Mouse (Mus musculus) forebrain, postnatal 0 days (tissue): ENCODE data around the gene Zfp239. TPM values are rescaled to one million over a fixed set of nuclear protein-coding genes. Genes with fewer than 3 reads are reported as not detected.
A peak's percentile ranks its signal among the peaks of the same experiment; 100 is the strongest.

Experiments used
- ATAC-seq: fragments of 200-750 bp; cut with Nextera tagmentation; 2 replicates; pipeline ENCODE4 v1.8.0; 2017; ENCODE audit warnings: mild to moderate bottlenecking, moderate library complexity
- DNase-seq: peaks from one replicate; pipeline ENCODE4 v3.0.0-alpha.2; 2015
- H3K27ac ChIP-seq: fragments of 300-500 bp; sonication (generic); 2 replicates; pipeline ENCODE4 v1.5.1; 2014; ENCODE audit warnings: low read depth, mild to moderate bottlenecking, antibody characterized with exemption, low read length, moderate library complexity, mixed read lengths
- H3K27me3 ChIP-seq: fragments of 300-500 bp; sonication (generic); 2 replicates; pipeline ENCODE4 v1.6.1; 2014; ENCODE audit warnings: mild to moderate bottlenecking, low read length, mixed read lengths; ENCODE audit not compliant: insufficient read depth
- H3K36me3 ChIP-seq: fragments of 300-500 bp; sonication (generic); 2 replicates; pipeline ENCODE4 v1.6.1; 2014; ENCODE audit warnings: mild to moderate bottlenecking, moderate library complexity; ENCODE audit not compliant: insufficient read depth
- H3K4me1 ChIP-seq: fragments of 300-500 bp; sonication (generic); 2 replicates; pipeline ENCODE4 v1.6.1; 2014; ENCODE audit warnings: antibody characterized with exemption; ENCODE audit not compliant: insufficient read depth
- H3K4me2 ChIP-seq: fragments of 300-500 bp; sonication (generic); 2 replicates; pipeline ENCODE4 v1.6.1; 2014; ENCODE audit warnings: low read depth, mild to moderate bottlenecking, moderate library complexity
- H3K4me3 ChIP-seq: fragments of 300-500 bp; sonication (generic); 2 replicates; pipeline ENCODE4 v1.5.1; 2014; ENCODE audit warnings: low read depth, low read length, mixed read lengths
- H3K9ac ChIP-seq: fragments of 300-500 bp; sonication (generic); 2 replicates; pipeline ENCODE4 v1.6.1; 2014; ENCODE audit warnings: mild to moderate bottlenecking
- H3K9me3 ChIP-seq: fragments of 300-500 bp; sonication (generic); 2 replicates; pipeline ENCODE4 v1.6.1; 2016; ENCODE audit warnings: low read length
- CTCF ChIP-seq: sonication (generic); IDR thresholded peaks from 2 replicates; pipeline ENCODE4 v1.5.1; 2016; ENCODE audit warnings: antibody characterized with exemption, control low read depth, low read depth
- WGBS: fragments of 180-500 bp; shearing (Covaris S2); extraction: QIAGEN DNeasy Blood & Tissue Kit; methylation state at CpG from one replicate; pipeline ENCODE4 v1.1.7; 2014; 5-methylcytosine and 5-hydroxymethylcytosine counted together
- polyA plus RNA-seq: library from polyadenylated mRNA; unstranded; fragments of >200 nt; fragmentation: Nextera tagmentation; extraction: Ambion mirVana; gene quantifications from 2 replicates; pipeline ENCODE4 v1.2.1, GENCODE M21; 2015
- total RNA-seq: library from RNA; depleted of rRNA; stranded (reverse); fragments of >200 nt; gene quantifications from 2 replicates; pipeline ENCODE4 v1.2.3, GENCODE M21; 2014

Gene Zfp239
- total and polyA plus RNA-seq, 2 experiments from 2014 or later = 16.2 to 24.2 TPM

DNA sequence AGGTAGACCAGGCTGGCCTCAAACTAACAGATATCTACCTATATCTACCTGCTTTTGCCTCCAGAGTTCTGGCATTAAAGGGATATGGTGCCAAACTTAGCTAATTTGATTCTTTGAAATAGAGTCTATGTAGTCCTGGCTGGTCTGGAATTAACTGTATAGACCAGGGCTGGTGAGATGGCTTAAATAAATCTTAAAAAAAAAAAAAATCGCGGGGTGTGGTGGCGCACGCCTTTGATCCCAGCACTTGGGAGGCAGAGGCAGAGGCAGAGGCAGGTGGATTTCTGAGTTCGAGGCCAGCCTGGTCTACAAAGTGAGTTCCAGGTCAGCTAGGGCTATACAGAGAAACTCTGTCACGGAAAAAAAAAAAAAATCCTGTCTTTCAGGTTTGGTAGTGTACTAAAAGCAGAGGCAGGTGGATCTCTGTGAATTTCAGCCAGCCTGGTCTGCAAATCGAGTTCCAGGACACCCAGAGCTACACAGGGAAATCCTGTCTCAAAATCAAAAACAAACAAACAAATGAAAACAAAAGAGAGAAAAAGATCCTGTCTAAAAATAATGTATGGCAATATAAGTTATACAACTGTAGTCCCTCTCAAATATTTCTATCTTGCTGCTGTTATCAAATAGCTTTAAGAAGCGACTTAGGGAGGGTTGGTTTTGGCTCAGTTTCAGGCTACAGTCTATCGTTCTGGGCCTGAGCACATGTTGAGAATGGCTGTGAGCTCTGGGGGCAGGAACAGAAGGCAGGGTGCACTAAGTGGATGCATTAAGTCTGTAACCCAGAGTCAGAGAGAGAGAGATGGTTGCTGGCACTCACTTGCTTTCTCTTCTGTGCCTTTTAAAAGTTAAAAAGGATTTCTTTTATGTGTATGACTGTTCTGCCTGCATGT, 39.9 kb downstream of the Zfp239 start:
- H3K4me2 ChIP-seq = no peak overlapping the region
- no peak for ATAC-seq
- H3K4me1 ChIP-seq = no peaks in the 10 kb centered on the region
- TF ChIP-seq CTCF = no peak
- H3K9me3 ChIP-seq = no peaks in the 10 kb centered on the region
- H3K9ac ChIP-seq = no peak overlapping the region
- DNase-seq = no peak
- 68% methylated on average over 9 of the region's 9 CpGs for WGBS
- no peaks in the 10 kb centered on the region for H3K36me3 ChIP-seq
- no peaks in the 10 kb centered on the region for H3K27me3 ChIP-seq
- no peak overlapping the region for H3K4me3 ChIP-seq
- H3K27ac ChIP-seq = no peak overlapping the region

DNA sequence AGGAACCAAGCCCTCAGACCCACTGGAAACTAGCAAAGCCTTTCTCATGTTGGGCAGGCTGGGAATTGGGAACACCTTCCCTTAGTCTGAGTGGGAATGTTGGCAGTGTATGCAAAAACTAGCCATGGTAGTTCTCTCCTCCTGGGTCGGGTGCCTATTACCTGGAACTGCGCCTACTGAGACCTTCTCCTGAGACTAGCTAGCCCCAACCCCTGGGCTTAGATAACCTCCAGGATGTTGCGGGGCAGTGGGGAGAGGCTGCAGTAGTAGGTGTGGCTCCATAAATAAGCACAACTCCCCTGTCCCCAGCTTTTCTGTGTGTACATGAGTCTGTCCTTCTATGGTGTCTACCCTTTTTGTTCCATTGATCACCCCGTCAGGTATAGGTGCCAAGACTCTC, 40.7 kb downstream of the Zfp239 start:
- no peak for TF ChIP-seq CTCF
- Histone ChIP-seq H3K4me1 (no peaks in the 10 kb centered on the region), H3K4me3 (no peak overlapping the region), H3K27me3 (no peaks in the 10 kb centered on the region), H3K36me3 (no peaks in the 10 kb centered on the region), H3K9ac (no peak overlapping the region), H3K27ac (no peak overlapping the region), H3K4me2 (no peak overlapping the region), H3K9me3 (no peaks in the 10 kb centered on the region)
- 73% methylated on average over 4 of the region's 4 CpGs for WGBS
- ATAC-seq (no peak), DNase-seq (no peak)

DNA sequence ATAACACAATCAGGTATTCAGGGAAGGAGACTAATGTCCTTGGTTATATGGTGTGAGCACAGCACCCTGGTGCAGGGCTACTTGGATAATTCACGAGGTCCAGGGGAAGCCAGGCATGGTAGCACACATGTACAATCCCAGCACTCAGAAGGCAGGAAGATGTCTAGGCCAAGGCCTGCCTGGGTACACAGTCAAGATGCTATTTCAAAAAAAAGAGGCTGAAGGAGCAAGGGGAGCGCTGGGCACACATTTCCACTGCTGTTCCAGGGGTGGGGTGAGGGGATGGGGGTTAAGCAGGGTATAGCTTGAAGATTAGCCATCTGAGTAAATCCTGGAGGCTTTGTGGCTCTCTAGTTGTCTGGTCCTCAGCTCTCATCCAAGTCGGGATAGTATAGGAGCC, 41.9 kb downstream of the Zfp239 start:
- WGBS = 71% methylated on average over 3 of the region's 3 CpGs
- no peaks in the 10 kb centered on the region for H3K9me3 ChIP-seq
- ATAC-seq = no peak
- H3K9ac ChIP-seq = no peak overlapping the region
- no peak for DNase-seq
- H3K27ac ChIP-seq = no peak overlapping the region
- H3K27me3 ChIP-seq = no peaks in the 10 kb centered on the region
- peaks cover 10% of the 10 kb centered on the region; the same call in 1 of the 2 replicates for H3K4me1 ChIP-seq
- H3K4me3 ChIP-seq = no peak overlapping the region
- H3K4me2 ChIP-seq = no peak overlapping the region
- H3K36me3 ChIP-seq = no peaks in the 10 kb centered on the region
- no peak for TF ChIP-seq CTCF

DNA sequence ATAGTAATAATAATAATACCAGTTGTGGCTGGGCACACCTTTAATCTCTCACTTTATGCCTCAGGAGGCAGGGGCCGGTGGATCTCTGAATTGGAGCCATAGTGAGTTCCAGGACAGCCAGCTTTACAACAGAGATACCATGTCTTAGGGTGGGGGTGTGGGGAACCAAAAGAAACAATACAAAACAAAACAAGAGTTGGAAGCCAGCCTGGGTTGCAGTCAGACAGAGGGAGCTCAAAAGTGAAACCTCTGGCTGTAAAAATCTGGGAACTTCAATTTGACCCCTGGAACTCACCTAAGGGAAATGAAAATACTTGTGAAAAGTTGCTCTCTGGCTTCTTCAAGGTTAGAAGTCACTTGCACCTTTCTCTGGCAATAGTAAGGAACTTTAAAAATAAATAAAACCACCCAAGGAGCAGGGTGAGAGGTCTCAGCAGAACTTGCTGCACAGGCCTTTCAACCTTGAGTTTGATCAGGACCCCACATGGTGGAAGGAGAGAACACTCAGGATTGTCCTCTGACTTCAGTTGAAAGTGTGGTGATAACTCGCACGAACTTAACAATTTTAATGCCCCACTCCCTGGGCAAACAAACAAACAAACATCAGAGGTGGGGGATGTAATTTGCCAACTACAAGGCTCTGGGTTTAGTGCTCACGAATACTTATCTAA, 43.5 kb downstream of the Zfp239 start:
- no peak for TF ChIP-seq CTCF
- DNase-seq (no peak), ATAC-seq (no peak)
- Histone ChIP-seq H3K27ac (peak overlapping the region; percentile 80; the same call in 1 of the 2 replicates), H3K9ac (peak overlapping the region; percentile 62; the same call in 1 of the 2 replicates), H3K4me3 (peak overlapping the region; percentile 97; the same call in 1 of the 2 replicates), H3K27me3 (no peaks in the 10 kb centered on the region), H3K9me3 (no peaks in the 10 kb centered on the region), H3K4me2 (peak overlapping the region; percentile 99), H3K4me1 (peaks cover 13% of the 10 kb centered on the region; the same call in 1 of the 2 replicates), H3K36me3 (no peaks in the 10 kb centered on the region)
- whole genome bisulfite sequencing = 24% methylated on average over 4 of the region's 4 CpGs

DNA sequence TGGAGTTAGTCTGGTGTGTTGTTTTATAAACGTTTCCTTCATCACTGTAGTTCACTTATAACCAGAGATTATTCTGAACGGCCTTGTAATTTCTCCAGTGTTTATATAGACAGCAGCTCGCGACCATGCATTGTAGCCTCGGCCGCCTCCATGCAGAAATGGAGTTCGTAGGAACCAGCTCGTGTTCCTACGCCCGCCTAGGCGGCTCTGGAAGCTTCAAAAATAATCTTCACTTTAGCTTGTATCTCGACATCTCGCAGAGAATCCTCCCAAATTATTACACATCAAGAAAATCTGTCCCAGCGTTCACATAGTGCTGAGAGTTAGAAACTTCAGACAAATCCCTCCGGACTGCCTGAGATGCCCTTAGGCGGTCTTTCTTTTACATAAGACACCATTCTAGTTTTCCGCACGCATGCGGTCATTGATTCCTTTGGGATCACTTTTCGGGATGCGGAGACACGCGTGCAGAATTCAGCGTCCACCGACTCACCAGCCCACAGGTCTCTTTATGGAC, 44.2 kb downstream of the Zfp239 start:
- Histone ChIP-seq H3K36me3 (no peaks in the 10 kb centered on the region), H3K4me1 (peaks cover 13% of the 10 kb centered on the region; the same call in 1 of the 2 replicates), H3K9ac (peak overlapping the region; percentile 62), H3K27ac (peak overlapping the region; percentile 80), H3K27me3 (no peaks in the 10 kb centered on the region), H3K4me3 (peak overlapping the region; percentile 97), H3K4me2 (peak overlapping the region; percentile 99), H3K9me3 (no peaks in the 10 kb centered on the region)
- DNase-seq (peak; percentile 83), ATAC-seq (peak; percentile 40)
- under 1% methylated on average over 25 of the region's 25 CpGs for WGBS
- no peak for TF ChIP-seq CTCF

DNA sequence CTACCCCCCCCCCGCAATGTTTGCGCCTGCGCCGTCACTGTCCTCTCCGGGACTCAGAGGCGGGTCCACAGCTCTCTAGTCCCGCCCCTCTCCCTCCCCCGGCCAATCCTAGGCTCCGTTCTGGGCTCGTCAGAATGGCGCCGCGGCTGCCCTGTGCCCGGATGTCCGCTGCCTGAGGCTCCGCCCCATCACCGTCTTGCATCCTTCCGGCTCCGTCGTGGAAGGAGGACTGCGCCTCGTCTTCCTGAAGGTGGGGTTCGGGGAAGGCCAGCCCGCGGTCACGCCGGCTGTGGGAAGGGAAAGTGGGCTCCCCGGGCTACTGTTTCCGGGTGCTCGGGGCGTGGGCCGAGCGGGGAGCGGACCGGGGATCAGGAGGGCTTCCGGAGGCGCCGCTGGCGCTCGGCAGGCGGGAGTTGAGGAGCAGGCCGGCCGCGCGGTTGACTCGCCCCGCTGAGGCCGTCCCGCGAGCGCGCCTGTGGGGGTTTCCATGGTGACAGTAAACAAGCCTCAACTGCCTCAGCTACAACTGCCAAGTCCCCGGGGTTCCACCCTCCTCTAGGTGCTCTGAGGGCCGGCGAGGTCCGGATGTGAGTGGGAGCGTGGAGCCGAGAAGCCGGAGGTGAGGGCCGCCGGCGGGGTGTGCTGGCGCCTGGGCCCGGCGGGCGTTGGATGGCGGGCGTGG, 44.8 kb downstream of the Zfp239 start:
- Histone ChIP-seq H3K9me3 (no peaks in the 10 kb centered on the region), H3K9ac (peak overlapping the region; percentile 74), H3K4me2 (peak overlapping the region; percentile 99), H3K27ac (peak overlapping the region; percentile 86), H3K4me3 (peak overlapping the region; percentile 97), H3K27me3 (no peaks in the 10 kb centered on the region), H3K36me3 (no peaks in the 10 kb centered on the region), H3K4me1 (peaks cover 13% of the 10 kb centered on the region; the same call in 1 of the 2 replicates)
- DNase-seq (peak; percentile 98), ATAC-seq (peak; percentile 99)
- TF ChIP-seq CTCF = no peak; the same call in 1 of the 2 replicates
- 2% methylated on average over 62 of the region's 68 CpGs for WGBS
